Mouse (Mus musculus) CD4-positive, CD25-positive, alpha-beta regulatory T cell, adult 9 weeks (primary cell): Measurements from ENCODE around the gene Dact3. TPM values are rescaled to one million over a fixed set of nuclear protein-coding genes. Genes with fewer than 3 reads are reported as not detected.

ENCODE experiments used
- polyA plus RNA-seq: library from polyadenylated mRNA; unstranded; fragments of 100-300 nt; shearing (Covaris generic); gene quantifications from one replicate; pipeline ENCODE4 v1.2.1, GENCODE M21; 2017

The Dact3 gene
- not detected for polyA plus RNA-seq

DNA sequence AGATGAGACGGTGACA, at the start of gene Dact3:
Dact3 (plus strand) TSS at position 8 of the 16 bp plus-strand sequence.

DNA sequence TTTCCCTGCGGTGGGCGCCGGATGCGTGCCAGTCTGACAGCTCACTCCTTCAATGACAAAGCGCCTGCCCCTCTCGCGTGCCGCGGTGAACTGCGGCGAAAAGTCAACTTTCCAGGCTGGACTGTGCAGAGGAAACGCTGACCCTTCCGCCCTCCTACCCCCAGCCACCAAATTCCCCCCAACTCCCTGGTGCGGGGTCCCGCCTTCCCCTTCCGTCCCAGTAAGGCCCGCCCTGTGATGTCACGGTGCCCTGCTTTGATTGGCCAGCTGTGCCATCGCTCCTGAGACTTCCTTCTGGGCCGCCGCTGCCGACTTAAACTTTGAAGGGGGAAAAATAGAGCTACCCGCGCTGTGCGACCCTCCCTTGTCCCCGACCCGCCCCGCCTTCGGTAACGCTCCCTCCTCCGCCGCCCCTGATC, 32.5 kb upstream of the Dact3 start, which contains the start of gene Prkd2:
Prkd2 (plus strand) TSS at position 258 of the 419 bp plus-strand sequence.

GRCm38 (mm10) chr7:16891641-16892351, 16.7 kb downstream of the Dact3 start, which contains the start of gene Gng8:
Gene Gng8 (plus strand): TSS chr7:16891786.

DNA sequence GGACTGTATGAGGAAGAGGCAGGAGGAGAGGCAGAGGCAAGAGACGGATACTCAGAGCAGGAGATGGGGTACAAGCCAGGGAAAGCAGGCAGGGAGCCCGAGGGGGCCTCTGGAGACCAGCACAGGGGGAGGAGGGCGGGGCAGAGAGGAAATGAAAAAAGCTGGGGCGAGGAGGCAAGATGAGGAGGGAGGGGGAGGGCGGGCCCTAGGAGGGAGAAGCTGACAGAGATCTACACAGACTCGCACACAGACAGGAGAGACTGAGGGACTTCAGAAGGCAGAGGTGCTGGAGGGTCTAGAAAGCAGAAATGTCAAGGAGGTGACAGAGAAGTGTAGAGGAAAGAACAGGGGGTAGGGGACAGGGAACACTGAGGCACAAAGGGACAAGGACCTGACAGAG, 31.2 kb downstream of the Dact3 start, which contains the start of gene Ptgir:
Ptgir (plus strand) TSS at position 210 of the 400 bp plus-strand sequence.

GRCm38 (mm10) chr7:16924037-16924834, 49.1 kb downstream of the Dact3 start, which contains the start of gene Calm3:
Gene Calm3 (minus strand): TSS chr7:16924114.

Other genes with a start within 250 kb of the Dact3 start
- gene Ceacam15, start 199.6 kb upstream of the Dact3 start, polyA plus RNA-seq: 1.4 TPM
- gene Ceacam9, start 153.4 kb upstream of the Dact3 start, polyA plus RNA-seq: not detected
- gene Ap2s1, start 136.9 kb upstream of the Dact3 start, polyA plus RNA-seq: 236 TPM
- gene Slc1a5, start 94.0 kb upstream of the Dact3 start, polyA plus RNA-seq: 56.6 TPM
- 14.1 TPM for gene Strn4, start 59.4 kb upstream of the Dact3 start, polyA plus RNA-seq
- 3.7 TPM for gene Fkrp, start 58.6 kb upstream of the Dact3 start, polyA plus RNA-seq
- 247 TPM for gene Prkd2, start 32.4 kb upstream of the Dact3 start, polyA plus RNA-seq
- gene Gng8, start 16.5 kb downstream of the Dact3 start, polyA plus RNA-seq: not detected
- gene Ptgir, start 31.2 kb downstream of the Dact3 start, polyA plus RNA-seq: 7.3 TPM
- gene Calm3, start 48.8 kb downstream of the Dact3 start, polyA plus RNA-seq: 73.4 TPM
- not detected for gene Pnmal2, start 69.4 kb downstream of the Dact3 start, polyA plus RNA-seq
- gene Pnmal1, start 84.4 kb downstream of the Dact3 start, polyA plus RNA-seq: not detected
- gene Gm42372, start 107.8 kb downstream of the Dact3 start, polyA plus RNA-seq: 4.1 TPM
- gene Ccdc8, start 117.4 kb downstream of the Dact3 start, polyA plus RNA-seq: 0.05 TPM
- 120 TPM for gene Ppp5c, start 152.6 kb downstream of the Dact3 start, polyA plus RNA-seq
- gene Hif3a, start 187.1 kb downstream of the Dact3 start, polyA plus RNA-seq: 1.7 TPM
- 0.81 TPM for gene Psg16, start 198.7 kb downstream of the Dact3 start, polyA plus RNA-seq